Mouse (Mus musculus): ENCODE data around the gene Efcab5. TPM values are rescaled to one million over a fixed set of nuclear protein-coding genes. Genes with fewer than 3 reads are reported as not detected.

Gene Efcab5
- polyA plus RNA-seq, 1 experiment from 2014 or later, result 0.35 TPM

DNA sequence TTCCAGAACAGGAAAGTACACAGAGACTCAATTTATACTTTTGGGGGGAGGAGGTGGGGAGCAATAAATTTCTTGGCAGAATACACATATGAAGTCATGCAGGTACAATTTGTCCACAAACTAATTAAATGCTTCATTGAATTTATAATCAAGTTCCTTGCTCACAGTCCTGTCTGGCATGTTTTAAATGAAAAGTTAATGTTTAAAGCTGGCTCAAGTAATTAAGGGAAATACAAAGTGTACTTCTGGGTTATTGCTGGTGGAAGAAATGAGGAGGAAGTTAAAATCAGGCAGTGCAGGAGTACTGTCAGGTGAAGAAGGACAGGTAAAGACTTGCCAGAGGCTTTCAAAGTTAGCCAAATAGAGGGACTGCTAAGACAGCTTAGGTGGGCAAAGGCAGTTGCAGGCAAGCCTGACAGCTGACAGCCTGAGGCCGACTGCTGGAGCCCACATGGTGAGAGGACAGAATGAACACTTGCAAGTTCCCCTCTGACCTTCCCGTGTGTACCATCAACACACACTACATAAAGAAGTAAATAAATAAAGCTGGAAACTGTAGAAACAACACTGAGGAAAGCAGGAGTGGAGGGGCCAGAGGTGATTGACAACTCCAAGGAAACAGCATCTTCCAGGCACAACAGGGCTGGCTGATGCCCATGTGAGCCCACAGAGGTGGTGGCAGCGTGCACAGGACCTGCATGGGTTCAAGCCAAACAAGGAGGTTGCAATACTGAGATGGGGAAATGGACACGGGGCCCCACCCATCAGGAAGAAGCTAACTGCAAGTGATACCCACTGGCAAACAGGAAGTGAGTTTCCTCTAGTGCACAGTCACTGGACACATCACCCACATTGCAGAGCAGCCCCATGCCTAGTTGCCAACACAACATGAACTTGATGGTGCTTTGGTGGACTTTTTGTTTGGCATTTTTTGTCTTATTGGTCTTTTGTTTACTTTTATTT is 7.7 kb upstream of the Efcab5 start:
- no peak overlapping the region for H3K27ac ChIP-seq
- no peaks in the 10 kb centered on the region for H3K36me3 ChIP-seq

DNA sequence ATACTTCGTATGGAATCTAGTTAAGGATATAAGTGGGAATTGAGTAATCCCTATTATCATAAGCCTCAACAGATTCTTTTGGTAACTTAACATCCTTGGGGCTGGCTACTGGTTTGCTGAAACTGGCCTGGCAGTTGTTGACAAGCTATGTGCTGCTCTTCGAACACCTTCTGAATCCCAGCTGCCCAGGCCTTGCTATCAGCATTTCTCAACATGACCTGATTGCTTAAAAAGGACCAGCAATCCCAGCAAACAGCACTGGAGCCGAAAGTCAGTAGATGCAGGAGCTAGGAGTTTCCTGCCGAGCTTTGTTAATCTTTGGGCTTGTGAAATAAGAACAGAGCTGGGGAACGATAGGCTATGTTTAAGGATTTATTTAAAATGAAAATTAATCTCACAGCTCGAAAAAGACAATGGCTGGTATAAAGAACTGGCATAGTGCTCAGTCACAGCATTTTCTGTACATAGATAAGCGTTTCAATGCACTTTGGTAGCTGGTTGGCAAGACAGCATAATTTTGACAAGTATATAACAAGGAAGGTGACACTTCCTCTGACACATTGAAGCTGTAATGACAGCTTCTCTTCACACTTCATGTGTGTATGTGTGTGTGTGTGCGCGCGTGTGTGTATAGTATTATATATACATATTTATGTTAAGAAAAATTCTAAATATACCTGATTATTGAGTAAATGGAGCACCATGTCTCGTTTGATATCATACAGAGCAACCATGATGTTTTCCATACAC is 6.8 kb upstream of the Efcab5 start:
- Histone ChIP-seq H3K9me3 (no peaks in the 10 kb centered on the region), H3K36me3 (no peaks in the 10 kb centered on the region), H3K4me3 (replicated peaks) (no peak overlapping the region), H3K27me3 (no peaks in the 10 kb centered on the region), H3K9ac (replicated peaks) (no peak overlapping the region), H3K4me2 (no peak overlapping the region), H3K27ac (no peak overlapping the region), H3K4me1 (replicated peaks) (peaks cover 22% of the 10 kb centered on the region)
- ATAC-seq (ENCODE audit: insufficient number of reproducible peaks, insufficient read depth, low FRiP score, low TSS enrichment, low read depth), result no peak
- WGBS, result 78% methylated on average over 11 of the region's 11 CpGs

More for the DNA sequence above, 7.7 kb upstream of the Efcab5 start:
- Histone ChIP-seq H3K4me2 (no peak overlapping the region), H3K27me3 (no peaks in the 10 kb centered on the region), H3K9me3 (no peaks in the 10 kb centered on the region), H3K9ac (replicated peaks) (no peak overlapping the region), H3K4me3 (replicated peaks) (no peak overlapping the region), H3K4me1 (replicated peaks) (peaks cover 22% of the 10 kb centered on the region)
- 47% methylated on average over 4 of the region's 4 CpGs for WGBS
- no peak for ATAC-seq (ENCODE audit: insufficient number of reproducible peaks, insufficient read depth, low FRiP score, low TSS enrichment, low read depth)

DNA sequence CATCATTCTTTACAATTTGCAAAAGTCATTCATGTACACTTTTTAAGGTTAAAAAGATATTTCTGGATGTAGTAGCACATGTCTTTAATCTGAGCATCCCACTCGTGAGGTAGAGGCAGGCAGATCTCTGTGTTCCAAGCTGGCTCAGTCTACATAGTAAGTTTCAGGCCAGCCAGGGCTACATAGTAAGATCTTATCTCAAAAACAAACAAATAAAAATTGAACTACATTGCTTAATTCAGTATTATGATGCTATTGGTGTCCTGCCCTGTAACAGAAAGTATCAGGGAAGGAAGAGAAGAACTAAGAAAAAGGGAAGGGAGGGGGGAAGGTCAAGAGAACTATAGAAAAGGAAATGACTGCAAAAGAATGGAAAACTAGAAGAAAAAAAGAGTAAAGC is 6.0 kb upstream of the Efcab5 start:
- no peaks in the 10 kb centered on the region for H3K27me3 ChIP-seq
- peaks cover 22% of the 10 kb centered on the region for H3K4me1 ChIP-seq (replicated peaks)
- ATAC-seq (ENCODE audit: insufficient number of reproducible peaks, insufficient read depth, low FRiP score, low TSS enrichment, low read depth), result no peak
- H3K9ac ChIP-seq (replicated peaks), result no peak overlapping the region
- H3K9me3 ChIP-seq, result no peaks in the 10 kb centered on the region
- H3K4me3 ChIP-seq (replicated peaks), result no peak overlapping the region
- no peak overlapping the region for H3K27ac ChIP-seq
- no peaks in the 10 kb centered on the region for H3K36me3 ChIP-seq
- H3K4me2 ChIP-seq, result no peak overlapping the region
- WGBS, result 62% methylated on average over 1 of the region's 1 CpGs

GRCm38 (mm10) chr11:77193941-77194553 is 5.3 kb upstream of the Efcab5 start:
- peak; percentile 37; the same call in 1 of the 2 replicates for ATAC-seq (ENCODE audit: insufficient number of reproducible peaks, insufficient read depth, low FRiP score, low TSS enrichment, low read depth)
- H3K4me2 ChIP-seq, result no peak overlapping the region
- WGBS, result 40% methylated on average over 6 of the region's 6 CpGs
- H3K9me3 ChIP-seq, result no peaks in the 10 kb centered on the region
- no peaks in the 10 kb centered on the region for H3K36me3 ChIP-seq
- H3K4me1 ChIP-seq (replicated peaks), result peaks cover 22% of the 10 kb centered on the region
- H3K27ac ChIP-seq, result no peak overlapping the region
- H3K27me3 ChIP-seq, result no peaks in the 10 kb centered on the region
- H3K9ac ChIP-seq (replicated peaks), result no peak overlapping the region
- H3K4me3 ChIP-seq (replicated peaks), result no peak overlapping the region

GRCm38 (mm10) chr11:77193410-77193809 is 4.6 kb upstream of the Efcab5 start:
- H3K27ac ChIP-seq, result no peak overlapping the region
- no peak overlapping the region for H3K9ac ChIP-seq (replicated peaks)
- ATAC-seq (ENCODE audit: insufficient number of reproducible peaks, insufficient read depth, low FRiP score, low TSS enrichment, low read depth), result no peak
- H3K36me3 ChIP-seq, result no peaks in the 10 kb centered on the region
- H3K4me2 ChIP-seq, result no peak overlapping the region
- no peak overlapping the region for H3K4me3 ChIP-seq (replicated peaks)
- 75% methylated on average over 5 of the region's 5 CpGs for WGBS
- H3K9me3 ChIP-seq, result no peaks in the 10 kb centered on the region
- no peaks in the 10 kb centered on the region for H3K27me3 ChIP-seq
- peaks cover 22% of the 10 kb centered on the region for H3K4me1 ChIP-seq (replicated peaks)

GRCm38 (mm10) chr11:77184926-77185325 is 3.8 kb downstream of the Efcab5 start:
- Histone ChIP-seq H3K27ac (no peak overlapping the region), H3K9ac (replicated peaks) (no peak overlapping the region), H3K27me3 (no peaks in the 10 kb centered on the region), H3K4me3 (replicated peaks) (no peak overlapping the region), H3K4me2 (no peak overlapping the region), H3K9me3 (no peaks in the 10 kb centered on the region), H3K36me3 (no peaks in the 10 kb centered on the region), H3K4me1 (replicated peaks) (no peaks in the 10 kb centered on the region)
- WGBS, result 69% methylated on average over 2 of the region's 2 CpGs
- no peak for ATAC-seq (ENCODE audit: insufficient number of reproducible peaks, insufficient read depth, low FRiP score, low TSS enrichment, low read depth)

DNA sequence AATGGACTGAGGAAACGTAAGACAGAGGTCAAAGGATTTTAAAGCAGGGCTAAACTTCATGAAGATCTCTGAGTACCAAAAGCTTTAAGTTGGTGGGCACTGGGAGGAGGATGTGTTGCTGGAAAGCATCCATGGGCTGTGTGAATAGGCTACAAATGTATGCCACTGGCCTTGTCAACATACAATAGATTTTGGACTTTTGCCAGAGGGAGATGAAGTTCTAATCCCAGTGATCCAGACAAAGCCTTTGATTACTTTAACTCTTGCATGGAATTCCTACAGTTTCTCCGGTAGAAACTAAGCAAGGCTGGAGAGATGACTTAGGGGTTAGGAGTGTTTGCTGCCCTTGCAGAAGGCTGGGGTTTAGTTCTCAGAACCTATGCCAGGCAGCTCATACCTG is 6.2 kb downstream of the Efcab5 start:
- Histone ChIP-seq H3K27ac (no peak overlapping the region), H3K9me3 (no peaks in the 10 kb centered on the region), H3K4me1 (replicated peaks) (no peaks in the 10 kb centered on the region), H3K4me3 (replicated peaks) (no peak overlapping the region), H3K9ac (replicated peaks) (no peak overlapping the region), H3K4me2 (no peak overlapping the region), H3K36me3 (no peaks in the 10 kb centered on the region), H3K27me3 (no peaks in the 10 kb centered on the region)
- no peak for ATAC-seq (ENCODE audit: insufficient number of reproducible peaks, insufficient read depth, low FRiP score, low TSS enrichment, low read depth)
- 44% methylated on average over 2 of the region's 2 CpGs for WGBS

DNA sequence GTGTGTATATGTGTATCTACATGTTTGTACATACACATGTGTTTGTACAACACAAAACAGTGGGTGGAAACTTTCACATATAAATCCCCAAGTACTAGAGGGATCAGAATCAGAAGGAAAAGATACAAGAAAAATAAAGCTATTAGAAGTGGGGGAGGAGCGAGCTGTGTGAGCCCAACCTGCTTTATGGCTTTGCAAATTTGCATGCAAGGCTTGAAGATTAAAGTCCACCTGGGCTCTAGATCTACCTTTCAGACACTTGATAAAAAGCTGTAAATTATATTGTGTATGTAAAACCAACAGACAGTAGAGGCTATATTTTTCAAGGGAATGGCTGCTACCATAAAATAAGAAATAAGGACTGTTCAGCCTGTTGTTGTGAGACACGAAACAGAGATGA is 6.7 kb downstream of the Efcab5 start:
- Histone ChIP-seq H3K27me3 (no peaks in the 10 kb centered on the region), H3K4me2 (no peak overlapping the region), H3K4me1 (replicated peaks) (no peaks in the 10 kb centered on the region), H3K36me3 (no peaks in the 10 kb centered on the region), H3K9ac (replicated peaks) (no peak overlapping the region), H3K9me3 (no peaks in the 10 kb centered on the region), H3K27ac (no peak overlapping the region), H3K4me3 (replicated peaks) (no peak overlapping the region)
- 67% methylated on average over 2 of the region's 2 CpGs for WGBS
- ATAC-seq (ENCODE audit: insufficient number of reproducible peaks, insufficient read depth, low FRiP score, low TSS enrichment, low read depth), result no peak

DNA sequence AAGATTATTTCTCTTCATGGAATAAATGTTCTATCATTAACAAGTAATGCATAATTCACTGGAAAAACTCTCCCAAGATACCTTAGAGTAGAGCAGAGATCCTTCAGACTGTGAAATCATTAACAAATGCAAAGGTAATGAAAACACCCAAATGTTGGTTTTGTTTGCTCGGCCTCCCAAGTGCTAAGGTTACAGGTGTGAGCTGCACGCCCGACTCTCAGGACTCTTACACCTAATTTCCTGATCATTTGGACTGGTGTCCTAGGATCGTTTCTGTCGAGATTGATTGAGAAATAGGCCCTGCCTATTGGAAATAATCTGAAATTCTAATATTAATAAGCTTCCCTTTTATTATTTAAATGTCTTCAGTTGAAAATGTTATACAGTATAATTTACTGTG is 7.2 kb downstream of the Efcab5 start:
- no peaks in the 10 kb centered on the region for H3K4me1 ChIP-seq (replicated peaks)
- H3K27ac ChIP-seq, result no peak overlapping the region
- WGBS, result 55% methylated on average over 5 of the region's 5 CpGs
- no peak overlapping the region for H3K4me3 ChIP-seq (replicated peaks)
- no peak overlapping the region for H3K9ac ChIP-seq (replicated peaks)
- H3K27me3 ChIP-seq, result no peaks in the 10 kb centered on the region
- no peaks in the 10 kb centered on the region for H3K9me3 ChIP-seq
- no peaks in the 10 kb centered on the region for H3K36me3 ChIP-seq
- H3K4me2 ChIP-seq, result no peak overlapping the region
- ATAC-seq (ENCODE audit: insufficient number of reproducible peaks, insufficient read depth, low FRiP score, low TSS enrichment, low read depth), result no peak

GRCm38 (mm10) chr11:77180886-77181285 is 7.9 kb downstream of the Efcab5 start:
- no peak for ATAC-seq (ENCODE audit: insufficient number of reproducible peaks, insufficient read depth, low FRiP score, low TSS enrichment, low read depth)
- 43% methylated on average over 4 of the region's 4 CpGs for WGBS
- H3K9ac ChIP-seq (replicated peaks), result no peak overlapping the region
- no peaks in the 10 kb centered on the region for H3K27me3 ChIP-seq
- no peaks in the 10 kb centered on the region for H3K4me1 ChIP-seq (replicated peaks)
- H3K27ac ChIP-seq, result no peak overlapping the region
- no peaks in the 10 kb centered on the region for H3K9me3 ChIP-seq
- H3K4me2 ChIP-seq, result no peak overlapping the region
- no peaks in the 10 kb centered on the region for H3K36me3 ChIP-seq
- no peak overlapping the region for H3K4me3 ChIP-seq (replicated peaks)

DNA sequence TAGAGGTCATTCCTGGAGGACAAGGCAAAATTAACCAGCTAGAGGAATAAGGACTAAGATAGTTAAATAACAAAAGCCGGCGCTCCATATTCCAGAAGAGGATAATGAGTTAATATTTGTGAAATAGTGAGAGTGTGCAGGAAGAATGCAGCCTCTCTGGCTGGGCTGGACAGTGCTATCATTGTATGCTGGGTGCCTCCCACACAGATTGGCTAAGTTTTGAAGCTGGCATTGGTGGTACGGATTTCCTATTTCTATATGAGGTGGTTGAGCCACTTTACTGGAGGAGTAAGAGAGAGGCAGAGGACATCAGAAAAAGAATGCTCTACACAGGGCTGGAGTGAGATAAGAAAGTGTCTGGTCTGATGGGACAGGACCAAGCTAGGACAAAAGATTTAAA is 9.0 kb downstream of the Efcab5 start:
- H3K4me1 ChIP-seq (replicated peaks), result no peaks in the 10 kb centered on the region
- no peak overlapping the region for H3K27ac ChIP-seq
- no peak overlapping the region for H3K4me3 ChIP-seq (replicated peaks)
- H3K9ac ChIP-seq (replicated peaks), result no peak overlapping the region
- WGBS, result 93% methylated on average over 3 of the region's 3 CpGs
- no peaks in the 10 kb centered on the region for H3K27me3 ChIP-seq
- no peak for ATAC-seq (ENCODE audit: insufficient number of reproducible peaks, insufficient read depth, low FRiP score, low TSS enrichment, low read depth)
- no peaks in the 10 kb centered on the region for H3K36me3 ChIP-seq
- no peaks in the 10 kb centered on the region for H3K9me3 ChIP-seq
- H3K4me2 ChIP-seq, result no peak overlapping the region

All from limb, embryonic 12.5 days (tissue).